Mouse (Mus musculus): ENCODE measurements around the gene Tuba3a. TPM values are rescaled to one million over a fixed set of nuclear protein-coding genes. Genes with fewer than 3 reads are reported as not detected.

Tuba3a gene
- polyA plus RNA-seq, 1 experiment from 2014 or later = 0.11 TPM

- 72% methylated on average over 4 of the region's 4 CpGs for WGBS
- H3K4me1 ChIP-seq (replicated peaks) = peaks cover 21% of the 10 kb centered on the region
- H3K36me3 ChIP-seq = no peaks in the 10 kb centered on the region
- H3K4me3 ChIP-seq = no peak overlapping the region
- ATAC-seq (replicated peaks; ENCODE audit: insufficient number of reproducible peaks, insufficient read depth, low FRiP score, low read depth) = no peak
- no peak overlapping the region for H3K27ac ChIP-seq
- H3K27me3 ChIP-seq = no peaks in the 10 kb centered on the region
- H3K4me2 ChIP-seq = no peak overlapping the region
- H3K9me3 ChIP-seq (replicated peaks) = no peaks in the 10 kb centered on the region
- no peak overlapping the region for H3K9ac ChIP-seq
Measured at GRCm38 (mm10) chr6:125237421-125237820, 48.4 kb downstream of the Tuba3a start.

DNA sequence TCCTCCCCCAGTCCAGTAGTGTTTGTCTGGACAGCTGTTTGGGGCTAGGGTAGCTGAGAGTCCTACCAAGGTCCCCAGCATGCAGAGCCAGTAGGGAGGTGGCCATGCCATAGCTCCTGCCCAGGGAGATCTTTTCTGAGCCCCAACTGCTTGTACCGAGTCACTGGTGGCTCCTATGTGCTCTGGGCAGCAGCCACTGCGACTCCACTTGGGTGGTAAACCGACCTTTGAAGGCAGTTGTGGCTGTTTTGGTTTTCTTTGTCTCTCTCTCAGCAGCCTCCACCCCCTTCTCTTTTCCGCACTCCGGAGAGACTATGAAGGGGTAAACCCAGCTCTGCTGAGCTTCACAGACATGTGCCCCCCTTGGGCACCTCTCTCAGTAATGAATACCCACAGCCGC lies 49.1 kb downstream of the Tuba3a start, which contains the start of gene Cd27:
Cd27 (minus strand) TSS at position 229 of the 400 bp plus-strand sequence.
- Histone ChIP-seq H3K9ac (no peak within 1 kb of the TSS), H3K4me1 (replicated peaks) (peaks cover 28% of the 10 kb centered on the region), H3K4me2 (no peak within 1 kb of the TSS), H3K4me3 (peak within 1 kb of the TSS; percentile 22; the same call in 1 of the 2 replicates), H3K27ac (no peak within 1 kb of the TSS), H3K36me3 (no peaks in the 10 kb centered on the region), H3K27me3 (no peaks in the 10 kb centered on the region), H3K9me3 (replicated peaks) (no peaks in the 10 kb centered on the region)
- WGBS = 56% methylated on average over 6 of the region's 6 CpGs
- ATAC-seq (replicated peaks; ENCODE audit: insufficient number of reproducible peaks, insufficient read depth, low FRiP score, low read depth) = no peak

DNA sequence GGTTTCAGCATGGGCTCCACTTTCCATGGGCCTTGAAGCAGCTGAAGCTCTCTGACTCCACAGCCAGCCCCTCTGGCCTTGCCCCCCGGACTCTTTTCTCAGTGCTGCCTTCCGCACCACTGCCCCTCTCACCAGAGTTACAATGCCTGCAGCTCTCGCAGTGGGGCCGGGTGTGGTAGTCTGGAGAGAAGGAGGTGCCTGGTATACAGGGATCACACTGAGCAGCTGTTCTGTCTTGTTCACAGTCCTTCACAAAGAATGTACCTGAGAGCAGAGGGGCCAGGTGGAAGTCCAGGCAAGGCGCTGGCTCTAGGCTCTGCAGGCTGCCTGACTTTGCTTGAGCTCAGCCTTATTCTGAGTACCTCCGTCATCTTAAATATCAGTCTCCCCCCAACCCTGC lies 49.5 kb downstream of the Tuba3a start:
- Histone ChIP-seq H3K27ac (no peak overlapping the region), H3K4me2 (no peak overlapping the region)
- WGBS = 66% methylated on average over 6 of the region's 6 CpGs

GRCm38 (mm10) chr6:125234520-125234828 lies 51.4 kb downstream of the Tuba3a start:
- Histone ChIP-seq H3K27me3 (no peaks in the 10 kb centered on the region), H3K9me3 (replicated peaks) (no peaks in the 10 kb centered on the region), H3K27ac (peak overlapping the region; percentile 62), H3K36me3 (no peaks in the 10 kb centered on the region), H3K4me2 (peak overlapping the region; percentile 35; the same call in 1 of the 2 replicates), H3K4me3 (peak overlapping the region; percentile 12; the same call in 1 of the 2 replicates), H3K9ac (0 out of 2 replicates have a peak overlapping the region, but pooled peaks have one; percentile 16), H3K4me1 (replicated peaks) (peaks cover 34% of the 10 kb centered on the region)
- 49% methylated on average over 5 of the region's 5 CpGs for WGBS
- no peak; the same call in 1 of the 2 replicates for ATAC-seq (replicated peaks; ENCODE audit: insufficient number of reproducible peaks, insufficient read depth, low FRiP score, low read depth)

More for the DNA sequence above, 49.5 kb downstream of the Tuba3a start:
- Histone ChIP-seq H3K4me1 (replicated peaks) (peaks cover 29% of the 10 kb centered on the region), H3K36me3 (no peaks in the 10 kb centered on the region), H3K27me3 (no peaks in the 10 kb centered on the region), H3K9me3 (replicated peaks) (no peaks in the 10 kb centered on the region), H3K9ac (no peak overlapping the region), H3K4me3 (peak overlapping the region; percentile 22; the same call in 1 of the 2 replicates)
- no peak for ATAC-seq (replicated peaks; ENCODE audit: insufficient number of reproducible peaks, insufficient read depth, low FRiP score, low read depth)

GRCm38 (mm10) chr6:125233816-125234519 lies 51.9 kb downstream of the Tuba3a start:
- peak overlapping the region; percentile 12; the same call in 1 of the 2 replicates for H3K4me3 ChIP-seq
- 0 out of 2 replicates have a peak overlapping the region, but pooled peaks have one; percentile 16 for H3K9ac ChIP-seq
- H3K4me2 ChIP-seq = peak overlapping the region; percentile 35; the same call in 1 of the 2 replicates

DNA sequence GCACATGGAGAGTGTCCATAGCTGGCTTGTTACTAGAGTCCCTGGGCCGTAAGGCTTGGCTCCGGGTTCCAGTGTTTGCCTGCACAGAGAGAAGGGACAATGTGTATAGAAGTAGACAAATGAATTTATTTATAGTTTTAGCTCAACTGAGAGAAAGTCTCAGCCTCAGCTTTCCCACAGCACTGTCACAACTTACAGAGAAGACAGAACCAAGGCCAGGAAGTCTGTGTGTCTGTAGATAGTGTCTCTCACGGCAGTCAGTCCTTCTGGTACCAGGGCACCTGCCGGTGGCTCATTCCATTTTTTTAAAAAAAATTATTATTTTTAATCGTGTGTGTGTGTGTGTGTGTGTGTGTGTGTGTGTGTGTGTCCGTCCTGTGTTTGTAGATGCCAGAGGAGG lies 53.3 kb downstream of the Tuba3a start:
- H3K9me3 ChIP-seq (replicated peaks) = no peaks in the 10 kb centered on the region
- no peak for ATAC-seq (replicated peaks; ENCODE audit: insufficient number of reproducible peaks, insufficient read depth, low FRiP score, low read depth)
- H3K36me3 ChIP-seq = no peaks in the 10 kb centered on the region
- WGBS = 76% methylated on average over 6 of the region's 6 CpGs
- peaks cover 34% of the 10 kb centered on the region for H3K4me1 ChIP-seq (replicated peaks)
- peak overlapping the region; percentile 95 for H3K4me2 ChIP-seq
- H3K27ac ChIP-seq = peak overlapping the region; percentile 89; the same call in 1 of the 2 replicates
- peak overlapping the region; percentile 70 for H3K4me3 ChIP-seq
- no peaks in the 10 kb centered on the region for H3K27me3 ChIP-seq
- H3K9ac ChIP-seq = no peak overlapping the region

More at GRCm38 (mm10) chr6:125233816-125234519, 51.9 kb downstream of the Tuba3a start:
- peaks cover 34% of the 10 kb centered on the region for H3K4me1 ChIP-seq (replicated peaks)
- H3K27ac ChIP-seq = peak overlapping the region; percentile 62
- no peaks in the 10 kb centered on the region for H3K36me3 ChIP-seq
- ATAC-seq (replicated peaks; ENCODE audit: insufficient number of reproducible peaks, insufficient read depth, low FRiP score, low read depth) = peak; percentile 8
- 43% methylated on average over 7 of the region's 7 CpGs for WGBS
- no peaks in the 10 kb centered on the region for H3K9me3 ChIP-seq (replicated peaks)
- H3K27me3 ChIP-seq = no peaks in the 10 kb centered on the region

DNA sequence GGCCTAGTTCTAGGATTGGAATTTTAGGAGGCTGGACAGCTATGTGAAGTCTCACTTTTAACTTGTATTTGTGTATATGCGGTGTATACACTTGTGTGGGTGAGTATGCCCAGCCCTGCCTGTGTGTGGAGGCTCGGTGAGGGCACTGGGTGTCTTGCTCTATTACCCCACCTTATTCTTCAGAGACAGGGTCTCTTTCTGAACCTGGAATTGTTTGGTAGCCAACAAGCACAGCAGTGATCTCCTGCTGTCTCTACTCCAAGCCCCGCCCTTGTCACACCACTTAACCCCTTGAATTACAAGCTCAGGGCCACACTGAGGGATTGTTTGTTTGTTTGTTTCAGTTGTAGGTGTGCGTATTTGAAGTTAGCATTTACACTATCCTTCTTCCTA lies 53.8 kb downstream of the Tuba3a start:
- ATAC-seq (replicated peaks; ENCODE audit: insufficient number of reproducible peaks, insufficient read depth, low FRiP score, low read depth) = no peak
- Histone ChIP-seq H3K9ac (peak overlapping the region; percentile 85), H3K9me3 (replicated peaks) (no peaks in the 10 kb centered on the region), H3K4me1 (replicated peaks) (peaks cover 34% of the 10 kb centered on the region), H3K4me3 (peak overlapping the region; percentile 70), H3K4me2 (peak overlapping the region; percentile 95), H3K27ac (peak overlapping the region; percentile 89), H3K36me3 (no peaks in the 10 kb centered on the region), H3K27me3 (no peaks in the 10 kb centered on the region)
- WGBS = 58% methylated on average over 4 of the region's 4 CpGs

- H3K27ac ChIP-seq = peak within 1 kb of the TSS; percentile 89
- under 1% methylated on average over 16 of the region's 16 CpGs for WGBS
- no peaks in the 10 kb centered on the region for H3K27me3 ChIP-seq
- peak; percentile 62 for ATAC-seq (replicated peaks; ENCODE audit: insufficient number of reproducible peaks, insufficient read depth, low FRiP score, low read depth)
- H3K4me2 ChIP-seq = peak within 1 kb of the TSS; percentile 95
- no peaks in the 10 kb centered on the region for H3K9me3 ChIP-seq (replicated peaks)
- H3K36me3 ChIP-seq = no peaks in the 10 kb centered on the region
- peaks cover 34% of the 10 kb centered on the region for H3K4me1 ChIP-seq (replicated peaks)
- peak within 1 kb of the TSS; percentile 85 for H3K9ac ChIP-seq
- peak within 1 kb of the TSS; percentile 70 for H3K4me3 ChIP-seq
Measured at GRCm38 (mm10) chr6:125231117-125232044, 54.5 kb downstream of the Tuba3a start, which contains the start of gene Tapbpl. Tapbpl (minus strand) TSS chr6:125231860.

DNA sequence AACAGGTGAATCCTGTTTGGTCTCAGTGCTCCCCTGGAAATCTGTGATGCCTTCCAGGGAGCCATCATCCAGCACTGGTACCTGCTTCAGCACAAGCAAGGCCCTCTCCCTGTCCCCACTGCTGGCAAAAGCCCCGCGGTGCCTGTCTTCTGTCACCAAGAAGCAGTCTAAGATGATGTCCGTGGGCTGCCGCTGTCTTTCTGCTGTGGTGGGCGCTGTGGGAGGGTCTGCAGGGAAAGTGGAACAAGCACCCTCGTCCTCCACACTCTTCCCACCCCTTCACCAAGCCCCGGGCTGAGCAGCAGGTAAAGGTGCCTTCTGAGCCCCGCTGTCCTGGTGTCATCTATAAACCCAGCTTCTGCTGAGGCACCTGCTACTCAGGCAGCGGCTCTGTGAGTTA lies 55.3 kb downstream of the Tuba3a start:
- no peak for ATAC-seq (replicated peaks; ENCODE audit: insufficient number of reproducible peaks, insufficient read depth, low FRiP score, low read depth)
- Histone ChIP-seq H3K27me3 (no peaks in the 10 kb centered on the region), H3K9me3 (replicated peaks) (no peaks in the 10 kb centered on the region), H3K36me3 (no peaks in the 10 kb centered on the region), H3K4me3 (peak overlapping the region; percentile 70), H3K9ac (peak overlapping the region; percentile 20; the same call in 1 of the 2 replicates), H3K27ac (no peak overlapping the region), H3K4me1 (replicated peaks) (peaks cover 34% of the 10 kb centered on the region), H3K4me2 (peak overlapping the region; percentile 95)
- WGBS = 64% methylated on average over 9 of the region's 9 CpGs

Measured in heart, embryonic 15.5 days (tissue).